Mouse (Mus musculus): Measurements from ENCODE around the gene Sh2d1a. TPM values are rescaled to one million over a fixed set of nuclear protein-coding genes. Genes with fewer than 3 reads are reported as not detected.

The Sh2d1a gene
- total and polyA plus RNA-seq, 2 experiments from 2014 or later, result 0.84 to 6.0 TPM

GRCm38 (mm10) chrX:42512567-42512966 lies 10.3 kb downstream of the Sh2d1a start:
- Histone ChIP-seq H3K4me1 (ENCODE audit: insufficient read depth, low read length) (no peaks in the 10 kb centered on the region), H3K4me2 (ENCODE audit: low read depth, low read length) (no peak overlapping the region), H3K9me3 (ENCODE audit: low read length) (no peaks in the 10 kb centered on the region), H3K27me3 (ENCODE audit: insufficient read depth, low read length) (no peaks in the 10 kb centered on the region), H3K4me3 (ENCODE audit: low read length) (no peak overlapping the region), H3K36me3 (ENCODE audit: insufficient read depth, low read length) (no peaks in the 10 kb centered on the region), H3K9ac (replicated peaks; ENCODE audit: low read length) (no peak overlapping the region), H3K27ac (no peak overlapping the region)
- DNase-seq (ENCODE audit: low spot score) (no peak), ATAC-seq (no peak)
- TF ChIP-seq CTCF (IDR thresholded peaks at IDR 0.05; ENCODE audit: low read depth), result peak; percentile 40

GRCm38 (mm10) chrX:42522868-42523267 lies 20.6 kb downstream of the Sh2d1a start:
- Histone ChIP-seq H3K4me3 (ENCODE audit: low read length) (no peak overlapping the region), H3K9ac (replicated peaks; ENCODE audit: low read length) (no peak overlapping the region), H3K4me1 (ENCODE audit: insufficient read depth, low read length) (no peaks in the 10 kb centered on the region), H3K4me2 (ENCODE audit: low read depth, low read length) (no peak overlapping the region), H3K27me3 (ENCODE audit: insufficient read depth, low read length) (no peaks in the 10 kb centered on the region), H3K27ac (no peak overlapping the region), H3K36me3 (ENCODE audit: insufficient read depth, low read length) (no peaks in the 10 kb centered on the region), H3K9me3 (ENCODE audit: low read length) (no peaks in the 10 kb centered on the region)
- WGBS, result 84% methylated on average over 2 of the region's 2 CpGs
- ATAC-seq (no peak), DNase-seq (ENCODE audit: low spot score) (no peak)
- TF ChIP-seq CTCF (IDR thresholded peaks at IDR 0.05; ENCODE audit: low read depth), result no peak

GRCm38 (mm10) chrX:42530703-42531102 lies 28.4 kb downstream of the Sh2d1a start:
- no peak overlapping the region for H3K4me2 ChIP-seq (ENCODE audit: low read depth, low read length)
- no peak overlapping the region for H3K9ac ChIP-seq (replicated peaks; ENCODE audit: low read length)
- H3K27me3 ChIP-seq (ENCODE audit: insufficient read depth, low read length), result no peaks in the 10 kb centered on the region
- H3K9me3 ChIP-seq (ENCODE audit: low read length), result no peaks in the 10 kb centered on the region
- ATAC-seq, result no peak
- H3K4me3 ChIP-seq (ENCODE audit: low read length), result no peak overlapping the region
- TF ChIP-seq CTCF (IDR thresholded peaks at IDR 0.05; ENCODE audit: low read depth), result no peak
- H3K27ac ChIP-seq, result no peak overlapping the region
- H3K36me3 ChIP-seq (ENCODE audit: insufficient read depth, low read length), result no peaks in the 10 kb centered on the region
- H3K4me1 ChIP-seq (ENCODE audit: insufficient read depth, low read length), result no peaks in the 10 kb centered on the region
- peak; percentile 3 for DNase-seq (ENCODE audit: low spot score)
- 62% methylated on average over 4 of the region's 4 CpGs for WGBS

GRCm38 (mm10) chrX:42540030-42540755 lies 37.9 kb downstream of the Sh2d1a start:
- no peak overlapping the region for H3K9ac ChIP-seq (replicated peaks; ENCODE audit: low read length)
- no peaks in the 10 kb centered on the region for H3K4me1 ChIP-seq (ENCODE audit: insufficient read depth, low read length)
- peak overlapping the region; percentile 55; the same call in 1 of the 2 replicates for H3K27ac ChIP-seq
- peak overlapping the region; percentile 45 for H3K4me2 ChIP-seq (ENCODE audit: low read depth, low read length)
- H3K36me3 ChIP-seq (ENCODE audit: insufficient read depth, low read length), result no peaks in the 10 kb centered on the region
- H3K9me3 ChIP-seq (ENCODE audit: low read length), result no peaks in the 10 kb centered on the region
- H3K27me3 ChIP-seq (ENCODE audit: insufficient read depth, low read length), result no peaks in the 10 kb centered on the region
- peak; percentile 49 for DNase-seq (ENCODE audit: low spot score)
- H3K4me3 ChIP-seq (ENCODE audit: low read length), result peak overlapping the region; percentile 10; the same call in 1 of the 2 replicates
- ATAC-seq, result peak; percentile 84
- WGBS, result 24% methylated on average over 3 of the region's 3 CpGs
- no peak for TF ChIP-seq CTCF (IDR thresholded peaks at IDR 0.05; ENCODE audit: low read depth)

GRCm38 (mm10) chrX:42540756-42541053 lies 38.5 kb downstream of the Sh2d1a start:
- no peaks in the 10 kb centered on the region for H3K27me3 ChIP-seq (ENCODE audit: insufficient read depth, low read length)
- H3K4me2 ChIP-seq (ENCODE audit: low read depth, low read length), result peak overlapping the region; percentile 45
- peak overlapping the region; percentile 10; the same call in 1 of the 2 replicates for H3K4me3 ChIP-seq (ENCODE audit: low read length)
- H3K27ac ChIP-seq, result peak overlapping the region; percentile 55; the same call in 1 of the 2 replicates
- H3K9ac ChIP-seq (replicated peaks; ENCODE audit: low read length), result no peak overlapping the region
- H3K4me1 ChIP-seq (ENCODE audit: insufficient read depth, low read length), result no peaks in the 10 kb centered on the region
- DNase-seq (ENCODE audit: low spot score) (peak; percentile 86), ATAC-seq (peak; percentile 51; the same call in 1 of the 2 replicates)
- 31% methylated on average over 5 of the region's 5 CpGs for WGBS
- H3K36me3 ChIP-seq (ENCODE audit: insufficient read depth, low read length), result no peaks in the 10 kb centered on the region
- TF ChIP-seq CTCF (IDR thresholded peaks at IDR 0.05; ENCODE audit: low read depth), result peak; percentile 76
- no peaks in the 10 kb centered on the region for H3K9me3 ChIP-seq (ENCODE audit: low read length)

- no peak overlapping the region for H3K27ac ChIP-seq
- ATAC-seq, result no peak
- TF ChIP-seq CTCF (IDR thresholded peaks at IDR 0.05; ENCODE audit: low read depth), result no peak
- H3K4me3 ChIP-seq (ENCODE audit: low read length), result no peak overlapping the region
- H3K27me3 ChIP-seq (ENCODE audit: insufficient read depth, low read length), result no peaks in the 10 kb centered on the region
- no peak overlapping the region for H3K9ac ChIP-seq (replicated peaks; ENCODE audit: low read length)
- DNase-seq (ENCODE audit: low spot score), result no peak
- H3K4me1 ChIP-seq (ENCODE audit: insufficient read depth, low read length), result no peaks in the 10 kb centered on the region
- H3K9me3 ChIP-seq (ENCODE audit: low read length), result no peaks in the 10 kb centered on the region
- H3K36me3 ChIP-seq (ENCODE audit: insufficient read depth, low read length), result no peaks in the 10 kb centered on the region
- WGBS, result 97% methylated on average over 1 of the region's 1 CpGs
- no peak overlapping the region for H3K4me2 ChIP-seq (ENCODE audit: low read depth, low read length)
These were observed 42.8 kb downstream of the Sh2d1a start for GRCm38 (mm10) chrX:42545076-42545475.

- no peak overlapping the region for H3K9ac ChIP-seq (replicated peaks; ENCODE audit: low read length)
- no peaks in the 10 kb centered on the region for H3K27me3 ChIP-seq (ENCODE audit: insufficient read depth, low read length)
- H3K4me2 ChIP-seq (ENCODE audit: low read depth, low read length), result no peak overlapping the region
- WGBS, result 70% methylated on average over 4 of the region's 4 CpGs
- no peak for TF ChIP-seq CTCF (IDR thresholded peaks at IDR 0.05; ENCODE audit: low read depth)
- H3K4me3 ChIP-seq (ENCODE audit: low read length), result no peak overlapping the region
- H3K36me3 ChIP-seq (ENCODE audit: insufficient read depth, low read length), result no peaks in the 10 kb centered on the region
- DNase-seq (ENCODE audit: low spot score) (no peak), ATAC-seq (no peak)
- H3K27ac ChIP-seq, result no peak overlapping the region
- H3K9me3 ChIP-seq (ENCODE audit: low read length), result no peaks in the 10 kb centered on the region
- no peaks in the 10 kb centered on the region for H3K4me1 ChIP-seq (ENCODE audit: insufficient read depth, low read length)
These were observed 46.3 kb downstream of the Sh2d1a start for GRCm38 (mm10) chrX:42548513-42548912.
